8 mouse cellular contexts compared by ENCODE assay signal in the genomic region with DNA sequence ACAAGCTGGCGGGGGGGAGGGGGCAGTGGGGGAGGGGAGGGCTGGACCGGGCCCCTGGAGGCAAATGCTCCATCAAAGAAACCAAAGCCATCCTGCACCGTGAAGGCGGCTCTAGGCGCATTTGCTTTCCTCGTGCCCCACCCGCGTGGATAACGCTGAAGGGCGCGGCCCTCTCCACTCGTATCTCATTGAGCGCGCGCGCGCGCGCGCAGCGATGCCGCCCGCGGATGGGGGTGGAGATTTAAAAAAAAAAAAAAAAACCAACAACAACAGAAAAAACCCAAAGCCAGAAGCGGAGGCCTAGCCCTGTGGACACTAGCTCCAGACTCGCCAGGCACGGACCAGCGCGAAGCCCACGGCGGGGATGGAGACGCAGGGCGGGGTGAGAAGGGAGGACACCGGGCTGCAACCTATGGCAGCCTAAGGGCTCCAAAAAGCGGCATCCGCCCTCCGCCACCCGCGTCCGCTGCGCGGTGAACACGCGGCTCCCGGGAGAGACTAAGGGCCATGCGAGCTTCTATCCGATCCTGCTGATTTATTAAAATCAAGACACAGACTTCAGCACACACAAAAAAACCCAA. TPM values are rescaled to one million over a fixed set of nuclear protein-coding genes. Genes with fewer than 3 reads are reported as not detected.
DNase-seq lines count a peak whose midpoint lies in the region.

No protein-coding gene starts in this region.

- peak; percentile 41 for DNase-seq in adrenal gland, postnatal 10 days
- no peak for DNase-seq in adrenal gland, adult 18-20 months (ENCODE audit: low spot score in 2 of 2)
- DNase-seq in cerebellum, postnatal 4 days (ENCODE audit: low spot score in 2 of 2), result peak; percentile 35 to 61
- DNase-seq in gastrocnemius, postnatal 25 days, result peak; percentile 15
- DNase-seq in kidney, postnatal 14 days, result peak; percentile 51
- DNase-seq in liver, result peak; percentile 16
- peak; percentile 79 for DNase-seq in neural tube, embryonic 10.5 days (ENCODE audit: extremely low spot score, low spot score)
- DNase-seq in natural killer cell, adult 2 months (ENCODE audit: low spot score in 2 of 2), result no peak

RNA-seq across cellular contexts. Expression of a gene that starts 3.1 kb away (rescaled TPM):
- total RNA-seq in adrenal gland, postnatal 10 days (2021), result 1 to 10 TPM; 1.4 to 1.9 TPM
- total RNA-seq in adrenal gland, adult 18-20 months (2021), result under 1 TPM; 0.06 to 0.10 TPM
- under 1 TPM; 0.28 to 0.35 TPM for total RNA-seq in gastrocnemius, postnatal 25 days (2021)

Comparison
In these comparisons a context has a peak if more than half of its experiments do, and no peak if none do; other contexts are left out.
1. DNase-seq: peak in adrenal gland, postnatal 10 days (single experiment), cerebellum, postnatal 4 days (2 of 2), gastrocnemius, postnatal 25 days (single experiment), kidney, postnatal 14 days (single experiment), liver (single experiment) and neural tube, embryonic 10.5 days (single experiment); none in adrenal gland, adult 18-20 months (0 of 2) and natural killer cell, adult 2 months (0 of 2).